Mouse (Mus musculus): Measurements from ENCODE around the gene Frmd4a.
"Not testable (repeated sequence)": the region's sequence is repeated elsewhere in the genome, so short reads cannot be mapped to it uniquely, and the experiment has no call there.

Frmd4a gene

GRCm38 (mm10) chr2:4196041-4196440 is 178.5 kb downstream of the Frmd4a start:
- no peak for DNase-seq (ENCODE audit: low read depth, low spot score)

- DNase-seq (ENCODE audit: low read depth, low spot score): no peak
Measured at GRCm38 (mm10) chr2:4209234-4209633, 191.7 kb downstream of the Frmd4a start.

- DNase-seq (ENCODE audit: low read depth, low spot score): no peak
Measured at GRCm38 (mm10) chr2:4222497-4222828, 204.9 kb downstream of the Frmd4a start.

- no peak for DNase-seq (ENCODE audit: low read depth, low spot score)
Measured at GRCm38 (mm10) chr2:4223316-4223715, 205.8 kb downstream of the Frmd4a start.

GRCm38 (mm10) chr2:4226941-4227558 is 209.5 kb downstream of the Frmd4a start:
- no peak for DNase-seq (ENCODE audit: low read depth, low spot score)

- DNase-seq (ENCODE audit: low read depth, low spot score): no peak
Measured at GRCm38 (mm10) chr2:4227563-4227962, 210.0 kb downstream of the Frmd4a start.

- no peak for DNase-seq (ENCODE audit: low read depth, low spot score)
Measured at GRCm38 (mm10) chr2:4228510-4228909, 211.0 kb downstream of the Frmd4a start.

GRCm38 (mm10) chr2:4232335-4232734 is 214.8 kb downstream of the Frmd4a start:
- DNase-seq (ENCODE audit: low read depth, low spot score): no peak

GRCm38 (mm10) chr2:4232761-4233322 is 215.3 kb downstream of the Frmd4a start:
- DNase-seq (ENCODE audit: low read depth, low spot score): no peak

GRCm38 (mm10) chr2:4237686-4238085 is 220.2 kb downstream of the Frmd4a start:
- no peak for DNase-seq (ENCODE audit: low read depth, low spot score)

- no peak for DNase-seq (ENCODE audit: low read depth, low spot score)
Measured at GRCm38 (mm10) chr2:4249723-4250122, 232.2 kb downstream of the Frmd4a start.

- no peak for DNase-seq (ENCODE audit: low read depth, low spot score)
Measured at GRCm38 (mm10) chr2:4252541-4253291, 235.2 kb downstream of the Frmd4a start.

- no peak for DNase-seq (ENCODE audit: low read depth, low spot score)
Measured at GRCm38 (mm10) chr2:4253348-4253747, 235.8 kb downstream of the Frmd4a start.

- no peak for DNase-seq (ENCODE audit: low read depth, low spot score)
Measured at GRCm38 (mm10) chr2:4254083-4254482, 236.6 kb downstream of the Frmd4a start.

- DNase-seq (ENCODE audit: low read depth, low spot score): no peak
Measured at GRCm38 (mm10) chr2:4256242-4256641, 238.7 kb downstream of the Frmd4a start.

- DNase-seq (ENCODE audit: low read depth, low spot score): no peak
Measured at GRCm38 (mm10) chr2:4257604-4258003, 240.1 kb downstream of the Frmd4a start.

GRCm38 (mm10) chr2:4258803-4259202 is 241.3 kb downstream of the Frmd4a start:
- not testable (repeated sequence) for DNase-seq (ENCODE audit: low read depth, low spot score)

GRCm38 (mm10) chr2:4260324-4261058 is 243.0 kb downstream of the Frmd4a start:
- DNase-seq (ENCODE audit: low read depth, low spot score): no peak

- DNase-seq (ENCODE audit: low read depth, low spot score): no peak
Measured at GRCm38 (mm10) chr2:4262667-4263066, 245.2 kb downstream of the Frmd4a start.

GRCm38 (mm10) chr2:4267377-4267776 is 249.9 kb downstream of the Frmd4a start:
- no peak for DNase-seq (ENCODE audit: low read depth, low spot score)

- DNase-seq (ENCODE audit: low read depth, low spot score): no peak
Measured at GRCm38 (mm10) chr2:4282777-4283176, 265.3 kb downstream of the Frmd4a start.

GRCm38 (mm10) chr2:4285693-4286291 is 268.3 kb downstream of the Frmd4a start:
- no peak for DNase-seq (ENCODE audit: low read depth, low spot score)
